Mouse (Mus musculus) c-Kit-positive CD71-negative TER-119-negative erythroid progenitor cells, embryonic 14.5 days (primary cell): ENCODE data around the gene Akap11.
"Not testable (repeated sequence)": the region's sequence is repeated elsewhere in the genome, so short reads cannot be mapped to it uniquely, and the experiment has no call there.

Source experiments
- DNase-seq: peaks from one replicate; pipeline ENCODE4 v3.0.0-alpha.2; 2013; ENCODE audit warnings: low read depth

Gene Akap11

GRCm38 (mm10) chr14:78536281-78537165 lies at the start of gene Akap11:
Gene Akap11, minus strand, starts transcription at chr14:78536808.
- peak; percentile 79 for DNase-seq

GRCm38 (mm10) chr14:78584222-78584621 lies 47.6 kb upstream of the Akap11 start:
- no peak for DNase-seq

GRCm38 (mm10) chr14:78583168-78583567 lies 46.6 kb upstream of the Akap11 start:
- DNase-seq = no peak

GRCm38 (mm10) chr14:78575899-78576298 lies 39.3 kb upstream of the Akap11 start:
- no peak for DNase-seq

- DNase-seq = no peak
Observed at GRCm38 (mm10) chr14:78568410-78568809, 31.8 kb upstream of the Akap11 start.

GRCm38 (mm10) chr14:78566431-78566830 lies 29.8 kb upstream of the Akap11 start:
- no peak for DNase-seq

- DNase-seq = no peak
Observed at GRCm38 (mm10) chr14:78564292-78564691, 27.7 kb upstream of the Akap11 start.

GRCm38 (mm10) chr14:78563211-78563610 lies 26.6 kb upstream of the Akap11 start:
- no peak for DNase-seq

GRCm38 (mm10) chr14:78562121-78562520 lies 25.5 kb upstream of the Akap11 start:
- no peak for DNase-seq

- DNase-seq = no peak
Observed at GRCm38 (mm10) chr14:78559042-78559441, 22.4 kb upstream of the Akap11 start.

GRCm38 (mm10) chr14:78554830-78555229 lies 18.2 kb upstream of the Akap11 start:
- DNase-seq = not testable (repeated sequence)

GRCm38 (mm10) chr14:78553661-78554060 lies 17.1 kb upstream of the Akap11 start:
- DNase-seq = no peak

- DNase-seq = no peak
Observed at GRCm38 (mm10) chr14:78548807-78549206, 12.2 kb upstream of the Akap11 start.

- no peak for DNase-seq
Observed at GRCm38 (mm10) chr14:78541319-78541718, 4.7 kb upstream of the Akap11 start.

- no peak for DNase-seq
Observed at GRCm38 (mm10) chr14:78539821-78540220, 3.2 kb upstream of the Akap11 start.

- no peak for DNase-seq
Observed at GRCm38 (mm10) chr14:78538572-78539320, 2.1 kb upstream of the Akap11 start.

- DNase-seq = no peak
Observed at GRCm38 (mm10) chr14:78537551-78537950, 943 bp upstream of the Akap11 start.

GRCm38 (mm10) chr14:78535366-78535765 lies 1.2 kb downstream of the Akap11 start:
- DNase-seq = no peak

GRCm38 (mm10) chr14:78534651-78535050 lies 2.0 kb downstream of the Akap11 start:
- no peak for DNase-seq

- no peak for DNase-seq
Observed at GRCm38 (mm10) chr14:78533701-78534100, 2.9 kb downstream of the Akap11 start.

- DNase-seq = no peak
Observed at GRCm38 (mm10) chr14:78532345-78532744, 4.3 kb downstream of the Akap11 start.

- no peak for DNase-seq
Observed at GRCm38 (mm10) chr14:78530256-78530655, 6.4 kb downstream of the Akap11 start.
